Mouse (Mus musculus): ENCODE results near the gene Gabrd.

- TF ChIP-seq POLR2A (IDR thresholded peaks at IDR 0.05; ENCODE audit: borderline replicate concordance, insufficient read depth, low read length) (peak; percentile 88), CTCF (IDR thresholded peaks at IDR 0.05; ENCODE audit: borderline replicate concordance, insufficient read depth, low read depth, low read length) (no peak)
Observed at GRCm38 (mm10) chr4:155397511-155398221, at the start of gene Gabrd.
